Mouse (Mus musculus) midbrain, embryonic 15.5 days (tissue): ENCODE results near the gene Cel. TPM values are rescaled to one million over a fixed set of nuclear protein-coding genes. Genes with fewer than 3 reads are reported as not detected.
"Not testable (repeated sequence)": the region's sequence is repeated elsewhere in the genome, so short reads cannot be mapped to it uniquely, and the experiment has no call there.

Experiments
- ATAC-seq: fragments of 200-750 bp; cut with Nextera tagmentation; replicated peaks from 2 replicates; pipeline ENCODE4 v1.8.0; 2017; ENCODE audit warnings: moderate TSS enrichment
- H3K27ac ChIP-seq: fragments of 300-500 bp; sonication (generic); 2 replicates; pipeline ENCODE4 v1.5.1; 2015; ENCODE audit warnings: mild to moderate bottlenecking, inconsistent platforms
- H3K27me3 ChIP-seq: fragments of 300-500 bp; sonication (generic); replicated peaks from 2 replicates; pipeline ENCODE4 v1.6.1; 2015; ENCODE audit warnings: inconsistent platforms
- H3K36me3 ChIP-seq: fragments of 300-500 bp; sonication (generic); replicated peaks from 2 replicates; pipeline ENCODE4 v1.6.1; 2015; ENCODE audit warnings: inconsistent platforms
- H3K4me1 ChIP-seq: fragments of 300-500 bp; sonication (generic); 2 replicates; pipeline ENCODE4 v1.6.1; 2015; ENCODE audit warnings: inconsistent platforms
- H3K4me2 ChIP-seq: fragments of 300-500 bp; sonication (generic); 2 replicates; pipeline ENCODE4 v1.6.1; 2015; ENCODE audit warnings: inconsistent platforms, mild to moderate bottlenecking, moderate library complexity
- H3K4me3 ChIP-seq: fragments of 300-500 bp; sonication (generic); 2 replicates; pipeline ENCODE4 v1.5.1; 2015; ENCODE audit warnings: mild to moderate bottlenecking, inconsistent platforms
- H3K9ac ChIP-seq: fragments of 300-500 bp; sonication (generic); 2 replicates; pipeline ENCODE4 v1.6.1; 2015; ENCODE audit warnings: mild to moderate bottlenecking, inconsistent platforms
- H3K9me3 ChIP-seq: fragments of 300-500 bp; sonication (generic); 2 replicates; pipeline ENCODE4 v1.6.1; 2016; ENCODE audit warnings: inconsistent platforms
- WGBS: fragments of 180-500 bp; shearing (Covaris S2); methylation state at CpG from one replicate; pipeline ENCODE4 v1.1.7; 2015; ENCODE audit warnings: mixed read lengths; 5-methylcytosine and 5-hydroxymethylcytosine counted together
- polyA plus RNA-seq: library from polyadenylated mRNA; unstranded; fragments of >200 nt; fragmentation: Nextera tagmentation; extraction: Ambion mirVana; gene quantifications from 2 replicates; pipeline ENCODE4 v1.2.1, GENCODE M21; 2015

Cel gene
- polyA plus RNA-seq, 1 experiment from 2014 or later, result 0.13 TPM

- H3K9ac ChIP-seq, result no peak overlapping the region
- H3K4me2 ChIP-seq, result no peak overlapping the region
- peak; percentile 59 for ATAC-seq
- peaks cover 83% of the 10 kb centered on the region for H3K4me1 ChIP-seq
- no peaks in the 10 kb centered on the region for H3K36me3 ChIP-seq
- no peaks in the 10 kb centered on the region for H3K9me3 ChIP-seq
- no peak overlapping the region for H3K4me3 ChIP-seq
- H3K27ac ChIP-seq, result peak overlapping the region; percentile 53
- H3K27me3 ChIP-seq, result no peaks in the 10 kb centered on the region
- 7% methylated on average over 5 of the region's 5 CpGs for WGBS
These were observed 39.5 kb downstream of the Cel start for GRCm38 (mm10) chr2:28523643-28524117.

- Histone ChIP-seq H3K36me3 (no peaks in the 10 kb centered on the region), H3K9ac (no peak overlapping the region), H3K27me3 (no peaks in the 10 kb centered on the region), H3K4me3 (no peak overlapping the region), H3K4me1 (peaks cover 84% of the 10 kb centered on the region), H3K9me3 (no peaks in the 10 kb centered on the region), H3K27ac (no peak overlapping the region), H3K4me2 (no peak overlapping the region)
- no peak for ATAC-seq
- 85% methylated on average over 4 of the region's 4 CpGs for WGBS
These were observed 41.0 kb downstream of the Cel start for GRCm38 (mm10) chr2:28522166-28522565.

GRCm38 (mm10) chr2:28521571-28522151 lies 41.5 kb downstream of the Cel start:
- H3K9me3 ChIP-seq, result no peaks in the 10 kb centered on the region
- 79% methylated on average over 6 of the region's 6 CpGs for WGBS
- no peaks in the 10 kb centered on the region for H3K27me3 ChIP-seq
- H3K27ac ChIP-seq, result no peak overlapping the region
- H3K36me3 ChIP-seq, result no peaks in the 10 kb centered on the region
- peaks cover 87% of the 10 kb centered on the region for H3K4me1 ChIP-seq
- no peak overlapping the region for H3K9ac ChIP-seq
- no peak for ATAC-seq
- no peak overlapping the region for H3K4me3 ChIP-seq
- no peak overlapping the region for H3K4me2 ChIP-seq

- Histone ChIP-seq H3K36me3 (no peaks in the 10 kb centered on the region), H3K27ac (no peak overlapping the region), H3K27me3 (no peaks in the 10 kb centered on the region), H3K4me1 (peaks cover 87% of the 10 kb centered on the region), H3K4me2 (no peak overlapping the region), H3K9me3 (no peaks in the 10 kb centered on the region), H3K4me3 (no peak overlapping the region), H3K9ac (no peak overlapping the region)
- no peak for ATAC-seq
- WGBS, result 60% methylated on average over 5 of the region's 5 CpGs
These were observed 42.6 kb downstream of the Cel start for GRCm38 (mm10) chr2:28520581-28520980.

- WGBS, result 10% methylated on average over 2 of the region's 2 CpGs
- Histone ChIP-seq H3K27ac (peak overlapping the region; percentile 35), H3K4me1 (peaks cover 82% of the 10 kb centered on the region), H3K9ac (no peak overlapping the region), H3K27me3 (no peaks in the 10 kb centered on the region), H3K4me3 (no peak overlapping the region), H3K9me3 (no peaks in the 10 kb centered on the region), H3K4me2 (peak overlapping the region; percentile 25), H3K36me3 (no peaks in the 10 kb centered on the region)
- peak; percentile 21; the same call in 1 of the 2 replicates for ATAC-seq
These were observed 45.0 kb downstream of the Cel start for GRCm38 (mm10) chr2:28518231-28518630.

GRCm38 (mm10) chr2:28517206-28517909 lies 45.8 kb downstream of the Cel start:
- Histone ChIP-seq H3K36me3 (no peaks in the 10 kb centered on the region), H3K4me2 (no peak overlapping the region), H3K9ac (no peak overlapping the region), H3K9me3 (no peaks in the 10 kb centered on the region), H3K4me1 (peaks cover 83% of the 10 kb centered on the region), H3K27me3 (no peaks in the 10 kb centered on the region), H3K27ac (peak overlapping the region; percentile 35), H3K4me3 (no peak overlapping the region)
- ATAC-seq, result no peak
- 42% methylated on average over 5 of the region's 5 CpGs for WGBS

GRCm38 (mm10) chr2:28514489-28514888 lies 48.7 kb downstream of the Cel start:
- ATAC-seq, result no peak
- Histone ChIP-seq H3K4me2 (peak overlapping the region; percentile 87), H3K9me3 (no peaks in the 10 kb centered on the region), H3K27ac (peak overlapping the region; percentile 91), H3K4me1 (peaks cover 58% of the 10 kb centered on the region), H3K27me3 (no peaks in the 10 kb centered on the region; the same call in 1 of the 2 replicates), H3K4me3 (peak overlapping the region; percentile 89), H3K36me3 (no peaks in the 10 kb centered on the region), H3K9ac (peak overlapping the region; percentile 98)
- 17% methylated on average over 5 of the region's 5 CpGs for WGBS

GRCm38 (mm10) chr2:28513431-28514370 lies 49.5 kb downstream of the Cel start:
- 5% methylated on average over 47 of the region's 47 CpGs for WGBS

GRCm38 (mm10) chr2:28512798-28513401 lies 50.3 kb downstream of the Cel start, which contains the start of gene Ralgds:
Ralgds (plus strand) TSS chr2:28513125.
- Histone ChIP-seq H3K4me3 (peak within 1 kb of the TSS; percentile 89), H3K4me2 (peak within 1 kb of the TSS; percentile 87), H3K9me3 (no peaks in the 10 kb centered on the region), H3K36me3 (no peaks in the 10 kb centered on the region), H3K27me3 (no peaks in the 10 kb centered on the region; the same call in 1 of the 2 replicates), H3K27ac (peak within 1 kb of the TSS; percentile 91), H3K9ac (peak within 1 kb of the TSS; percentile 98), H3K4me1 (peaks cover 42% of the 10 kb centered on the region)
- peak; percentile 66 for ATAC-seq
- WGBS, result under 1% methylated on average over 63 of the region's 71 CpGs

More at GRCm38 (mm10) chr2:28513431-28514370, 49.5 kb downstream of the Cel start:
- ATAC-seq, result peak; percentile 49
- Histone ChIP-seq H3K36me3 (no peaks in the 10 kb centered on the region), H3K9ac (peak overlapping the region; percentile 98), H3K27ac (peak overlapping the region; percentile 91), H3K27me3 (no peaks in the 10 kb centered on the region; the same call in 1 of the 2 replicates), H3K4me2 (peak overlapping the region; percentile 87), H3K4me3 (peak overlapping the region; percentile 89), H3K4me1 (peaks cover 50% of the 10 kb centered on the region), H3K9me3 (no peaks in the 10 kb centered on the region)

GRCm38 (mm10) chr2:28511600-28511999 lies 51.6 kb downstream of the Cel start:
- ATAC-seq, H3K27me3 ChIP-seq, H3K9ac ChIP-seq, H3K36me3 ChIP-seq, H3K27ac ChIP-seq, H3K4me3 ChIP-seq, H3K9me3 ChIP-seq, H3K4me2 ChIP-seq: not testable (repeated sequence)
- H3K4me1 ChIP-seq, result peaks cover 29% of the 10 kb centered on the region
- WGBS, result 54% methylated on average over 5 of the region's 5 CpGs

- Histone ChIP-seq H3K36me3 (no peaks in the 10 kb centered on the region), H3K4me3 (no peak overlapping the region), H3K4me2 (no peak overlapping the region), H3K27ac (no peak overlapping the region), H3K27me3 (no peaks in the 10 kb centered on the region; the same call in 1 of the 2 replicates), H3K9me3 (no peaks in the 10 kb centered on the region), H3K9ac (no peak overlapping the region), H3K4me1 (no peaks in the 10 kb centered on the region)
- ATAC-seq, result no peak
- WGBS, result 83% methylated on average over 6 of the region's 6 CpGs
These were observed 56.9 kb downstream of the Cel start for GRCm38 (mm10) chr2:28506291-28506690.
